Mouse (Mus musculus) activated CD4-positive, CD25-positive, alpha-beta regulatory T cell, adult 4 months (primary cell): ENCODE data around the gene Clcnkb. TPM values are rescaled to one million over a fixed set of nuclear protein-coding genes. Genes with fewer than 3 reads are reported as not detected.

ENCODE experiments used
- ATAC-seq: one replicate; pipeline ENCODE4 v1.8.0; 2017
- polyA plus RNA-seq, 2 experiments: library from polyadenylated mRNA; unstranded; fragments of 100-300 nt; shearing (Covaris generic); gene quantifications; one replicate each; pipeline ENCODE4 v1.2.1; 2017

Gene Clcnkb
- polyA plus RNA-seq, 2 experiments from 2014 or later, result not detected

- ATAC-seq, result no peak
These were observed 17.4 kb upstream of the Clcnkb start for GRCm38 (mm10) chr4:141433191-141433590.

GRCm38 (mm10) chr4:141432666-141433065, 16.9 kb upstream of the Clcnkb start:
- ATAC-seq, result no peak

DNA sequence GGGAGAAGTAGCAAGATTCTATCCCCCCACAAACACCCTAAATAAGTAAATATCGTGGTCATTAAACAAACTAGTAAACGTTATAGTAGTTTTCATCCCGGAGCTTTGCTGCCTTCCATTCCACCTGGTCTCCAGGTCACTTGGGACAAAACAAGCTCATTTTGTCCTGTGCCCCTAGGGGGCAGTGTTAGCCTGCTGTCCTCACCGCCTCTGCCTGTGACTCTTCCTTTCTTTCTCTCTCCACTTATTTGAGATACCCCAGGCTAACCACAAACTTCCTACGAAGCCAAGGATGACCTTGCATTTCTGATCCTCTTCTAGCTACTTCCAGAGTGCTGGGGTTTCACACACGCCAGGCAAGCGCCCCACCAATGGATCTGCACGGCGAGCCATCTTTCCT, 15.2 kb upstream of the Clcnkb start:
- ATAC-seq, result peak; percentile 57

DNA sequence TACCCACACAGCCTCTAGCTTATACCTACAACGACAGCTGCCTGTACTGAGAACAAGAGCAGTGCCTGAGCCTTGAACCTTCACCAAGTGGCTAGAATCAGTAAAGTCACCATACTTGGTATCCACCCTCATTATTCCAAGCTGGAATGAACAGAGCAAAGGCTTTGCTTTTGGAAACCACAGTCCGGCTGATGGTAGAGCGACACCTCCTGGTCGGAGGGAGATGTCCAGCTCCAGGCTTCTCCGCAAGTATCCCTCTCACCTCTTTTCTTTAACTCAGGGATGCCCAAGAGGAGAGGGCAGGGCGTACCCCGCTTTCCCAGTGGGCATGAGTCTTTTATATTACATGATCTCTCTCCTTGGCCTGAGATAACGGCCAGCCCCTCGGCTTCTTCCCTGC, 14.0 kb upstream of the Clcnkb start:
- no peak for ATAC-seq

GRCm38 (mm10) chr4:141429381-141429780, 13.6 kb upstream of the Clcnkb start:
- no peak for ATAC-seq

DNA sequence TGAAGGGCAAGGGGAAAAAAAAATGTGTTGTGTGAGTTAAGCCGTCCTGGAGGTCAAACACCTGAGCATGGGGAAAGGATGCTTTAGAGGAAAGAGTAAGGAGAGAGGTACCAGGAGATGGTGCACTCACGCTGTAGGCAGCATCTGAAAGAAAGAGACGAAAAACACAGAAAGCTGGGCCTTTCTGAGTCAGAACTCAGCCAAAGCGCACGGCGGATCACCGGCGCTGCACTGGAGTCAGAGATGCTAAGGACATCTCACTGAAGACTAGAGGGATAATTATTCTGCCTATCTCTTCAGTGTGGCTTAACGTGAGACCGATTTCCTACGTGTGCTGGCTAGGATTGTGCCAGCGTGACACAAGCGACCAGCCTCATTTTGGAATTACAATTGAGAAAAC, 12.1 kb upstream of the Clcnkb start:
- no peak for ATAC-seq

- ATAC-seq, result no peak
These were observed 11.3 kb upstream of the Clcnkb start for GRCm38 (mm10) chr4:141426796-141427745.

DNA sequence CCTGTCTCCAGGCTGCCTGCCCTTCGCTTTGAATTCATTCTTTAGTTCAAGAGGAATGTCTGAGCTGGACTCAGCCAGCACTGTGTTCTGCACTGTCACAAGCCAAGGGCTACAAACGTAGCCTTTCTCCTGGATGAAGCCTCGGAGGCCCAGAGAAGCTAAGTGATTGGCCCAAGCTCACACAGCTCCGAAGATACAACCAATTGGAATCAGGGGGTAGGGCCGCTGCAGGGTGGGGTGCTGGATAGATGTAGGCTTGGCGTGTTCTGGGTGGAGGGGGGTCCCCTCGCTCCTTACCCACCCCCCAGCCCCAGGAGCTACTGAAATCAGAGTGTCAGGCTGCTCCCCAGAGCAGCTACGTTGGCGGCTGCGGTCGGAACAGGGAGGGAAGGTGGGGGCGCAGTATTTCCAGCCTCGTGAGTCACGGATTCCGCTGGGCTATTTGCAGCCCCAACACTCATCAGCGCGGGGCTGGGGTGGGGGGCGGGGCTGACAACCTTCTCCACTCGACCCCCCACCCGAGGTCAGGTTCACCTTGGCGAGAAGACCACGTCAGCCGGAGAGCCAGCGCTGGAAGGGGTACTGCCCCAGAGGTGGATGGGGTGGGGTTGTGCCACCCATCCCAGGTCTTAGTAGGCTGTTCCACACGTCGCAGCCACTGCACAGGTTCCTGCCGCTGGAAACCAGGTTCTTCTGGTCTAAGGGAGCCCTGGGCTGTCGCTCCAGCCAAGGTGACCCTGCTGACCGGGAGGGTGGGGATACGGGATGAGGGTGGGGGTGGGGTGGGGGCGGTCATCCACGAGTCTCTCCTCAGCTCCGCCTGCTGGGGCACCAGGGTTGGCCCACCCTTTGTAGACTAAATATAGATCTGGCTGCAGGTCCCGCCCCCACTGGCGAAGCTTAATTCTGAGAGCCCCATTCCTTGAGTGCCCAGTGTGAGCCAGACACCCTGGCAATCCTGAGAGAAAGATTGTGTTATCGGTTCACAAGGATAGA, 10.0 kb upstream of the Clcnkb start:
- ATAC-seq, result peak; percentile 85

DNA sequence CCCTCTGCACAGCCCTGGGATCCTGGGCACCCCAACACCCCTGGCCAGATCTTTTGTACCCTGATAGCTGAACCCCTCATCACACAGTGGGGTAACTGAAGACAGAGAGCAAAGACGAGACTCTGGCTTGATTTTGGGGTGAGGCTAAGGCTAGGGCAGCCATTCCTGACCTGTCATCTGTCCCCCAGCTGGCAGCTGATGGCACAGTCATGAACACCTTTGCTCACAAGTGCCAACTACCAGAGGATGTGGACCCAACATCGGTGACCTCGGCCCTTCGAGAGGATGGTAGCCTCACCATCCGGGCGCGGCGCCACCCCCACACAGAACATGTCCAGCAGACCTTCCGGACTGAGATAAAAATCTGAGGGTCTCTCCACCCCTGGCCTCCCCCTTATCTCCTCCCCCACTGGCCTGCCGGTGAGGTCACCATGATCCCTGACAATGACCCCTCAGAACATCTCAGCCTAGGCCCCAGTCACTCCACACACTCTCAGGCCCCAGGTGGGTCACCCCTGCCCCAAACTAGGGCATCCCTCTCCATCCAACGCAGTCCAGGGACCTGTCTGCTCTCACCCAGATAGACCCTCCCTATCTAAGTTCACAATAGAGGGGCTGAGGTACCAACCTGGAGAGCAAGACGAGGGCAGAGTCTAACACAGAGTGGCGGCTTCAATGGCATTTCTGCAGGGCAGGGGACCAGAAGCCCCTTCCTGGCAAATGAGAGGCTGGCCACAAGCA, 8.0 kb upstream of the Clcnkb start:
- ATAC-seq, result no peak

GRCm38 (mm10) chr4:141423288-141423687, 7.5 kb upstream of the Clcnkb start:
- ATAC-seq, result no peak

GRCm38 (mm10) chr4:141422841-141423240, 7.0 kb upstream of the Clcnkb start:
- ATAC-seq, result no peak

DNA sequence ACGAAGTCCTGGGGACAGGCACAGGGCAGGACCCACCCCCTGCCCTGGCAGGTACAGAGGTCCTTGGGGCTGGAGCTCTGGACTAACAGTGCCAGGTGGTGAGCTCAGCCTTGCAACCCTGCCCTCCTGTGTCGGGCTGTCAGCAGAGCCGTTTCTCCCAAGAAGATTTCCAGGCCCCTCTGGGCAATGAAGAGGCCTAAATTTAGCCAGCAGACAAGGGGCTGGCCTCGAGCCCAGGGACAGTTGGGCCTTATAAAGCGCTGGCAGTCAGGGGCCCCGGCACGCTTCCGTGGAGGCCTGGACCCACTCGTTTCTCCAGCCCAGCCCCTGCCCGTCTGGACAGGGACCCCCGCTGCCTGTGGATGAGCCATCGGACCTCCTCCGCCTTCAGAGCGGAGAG, 5.6 kb upstream of the Clcnkb start:
- ATAC-seq, result no peak

DNA sequence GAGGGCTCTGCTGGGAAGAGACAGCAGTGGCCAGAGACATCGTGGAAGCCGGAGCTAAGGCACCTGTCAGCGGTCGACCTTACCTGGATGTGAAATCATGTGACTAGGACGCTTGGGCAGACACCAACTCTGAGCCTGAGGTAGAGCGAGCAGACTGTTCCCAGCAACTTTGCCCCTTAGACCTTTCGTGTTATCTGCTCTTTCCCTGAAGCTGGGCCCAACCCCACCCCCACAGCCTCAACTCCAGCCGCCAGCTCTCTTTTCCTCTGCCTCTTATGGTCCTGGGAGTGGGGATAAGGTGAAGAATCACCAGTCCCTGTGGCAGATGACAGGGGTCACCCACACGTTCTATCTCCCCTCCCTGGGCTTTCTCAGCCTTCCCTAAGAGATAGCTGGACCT, 5.1 kb upstream of the Clcnkb start:
- no peak for ATAC-seq

- ATAC-seq, result no peak
These were observed 4.5 kb upstream of the Clcnkb start, which contains the start of gene Hspb7 for GRCm38 (mm10) chr4:141420192-141420829. Gene Hspb7 (plus strand): TSS chr4:141420779.

GRCm38 (mm10) chr4:141419398-141420191, 3.8 kb upstream of the Clcnkb start:
- peak; percentile 66 for ATAC-seq

GRCm38 (mm10) chr4:141411430-141411992, 4.3 kb downstream of the Clcnkb start:
- ATAC-seq, result no peak

DNA sequence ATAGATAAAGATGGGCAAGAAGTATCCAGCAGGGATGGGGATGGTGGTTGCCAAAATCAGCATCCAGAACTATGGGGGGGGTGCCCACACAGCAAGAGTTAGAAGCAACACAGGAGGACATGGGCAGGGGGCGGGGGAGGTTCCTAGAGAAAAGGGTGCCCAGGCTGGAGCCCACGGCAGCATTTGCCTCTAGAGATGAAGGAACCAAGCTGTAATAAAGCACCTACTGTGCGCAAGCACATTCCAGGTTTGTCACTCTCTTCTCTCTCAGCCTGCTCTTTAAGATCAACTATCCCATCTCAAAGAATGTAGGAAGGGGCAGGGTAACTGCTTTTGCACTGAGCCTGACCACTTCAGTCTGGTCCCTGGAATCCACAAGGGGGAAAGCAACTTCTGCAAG, 7.2 kb downstream of the Clcnkb start:
- no peak for ATAC-seq

DNA sequence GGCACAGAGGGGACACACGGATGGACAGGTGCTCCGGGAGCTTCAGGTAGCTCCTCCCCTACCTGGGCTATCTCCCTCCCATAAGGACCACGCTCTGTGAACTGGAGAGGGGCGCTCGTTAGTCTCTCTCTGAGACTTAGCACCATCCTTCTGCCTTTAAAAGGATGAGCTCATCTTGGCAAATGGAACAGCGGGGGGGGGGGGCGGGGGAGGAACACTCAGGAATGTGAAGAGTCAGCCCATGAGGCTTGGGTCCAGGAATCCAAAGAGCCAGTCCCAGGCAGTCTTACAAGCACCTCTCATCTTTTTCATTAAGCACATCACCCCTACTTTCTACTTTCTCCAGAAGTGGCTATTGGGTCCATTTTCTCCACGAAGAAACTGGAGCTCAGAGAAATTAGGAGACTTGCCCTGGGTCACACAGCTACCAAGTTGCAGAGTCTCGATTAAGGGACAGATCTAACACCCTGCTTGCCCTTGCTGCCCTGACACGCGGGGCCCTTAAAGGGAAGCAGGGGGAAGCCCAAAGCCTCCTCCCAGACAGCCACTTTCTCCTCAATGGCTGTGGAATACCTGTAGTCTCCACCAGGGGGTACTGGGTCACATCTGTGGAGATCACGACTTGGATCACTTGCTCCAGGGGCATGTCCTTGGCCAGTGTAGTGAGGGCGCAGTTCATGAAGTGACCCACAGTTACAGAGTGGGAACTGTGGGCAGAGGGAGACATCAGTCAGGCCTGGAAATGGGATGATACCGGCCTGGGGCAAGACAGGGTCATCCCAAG, 9.1 kb downstream of the Clcnkb start:
- no peak for ATAC-seq

GRCm38 (mm10) chr4:141405314-141405622, 10.5 kb downstream of the Clcnkb start:
- no peak for ATAC-seq
